Mouse (Mus musculus) ES-E14 (cell line): ENCODE results near the gene Fbxo11.

Experiments used
- CHD2 ChIP-seq: IDR thresholded peaks from 2 replicates; pipeline ENCODE4 v1.6.1; 2014; ENCODE audit warnings: mild to moderate bottlenecking, low read depth, low read length, inconsistent platforms
- HCFC1 ChIP-seq: IDR thresholded peaks from 2 replicates; pipeline ENCODE4 v1.6.1; 2012; ENCODE audit warnings: low read length, inconsistent platforms, borderline replicate concordance; ENCODE audit not compliant: insufficient read depth
- MAFK ChIP-seq: IDR thresholded peaks from 2 replicates; pipeline ENCODE4 v1.6.1; 2014; ENCODE audit warnings: mild to moderate bottlenecking, low read depth, low read length, inconsistent platforms; ENCODE audit not compliant: insufficient read depth
- ZC3H11A ChIP-seq: IDR thresholded peaks from 2 replicates; pipeline ENCODE4 v1.6.1; 2012; ENCODE audit warnings: low read depth, mild to moderate bottlenecking, inconsistent platforms, low read length, borderline replicate concordance
- ZNF384 ChIP-seq: IDR thresholded peaks from 2 replicates; pipeline ENCODE4 v1.6.1; 2012; ENCODE audit warnings: low read depth, low read length, inconsistent platforms

DNA sequence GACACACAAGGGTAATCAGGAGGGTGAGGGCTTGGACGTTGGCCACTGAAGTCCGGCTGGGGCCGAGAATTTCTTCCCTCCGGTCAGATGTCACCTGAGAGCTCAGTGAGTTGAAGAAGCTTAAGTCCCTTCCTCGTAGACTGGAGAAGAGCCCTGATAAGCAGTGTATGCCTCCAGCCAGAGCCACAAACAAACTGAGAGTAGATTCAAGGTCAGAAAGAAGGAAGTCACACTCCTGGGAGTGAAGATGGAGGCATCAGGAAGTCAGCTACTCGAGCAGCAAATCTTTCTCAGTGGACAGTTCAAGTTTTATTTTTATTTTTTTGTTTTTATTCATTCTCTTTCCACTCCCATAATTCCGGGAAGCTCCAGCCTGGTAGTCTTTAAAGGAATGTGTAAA lies 37.5 kb upstream of the Fbxo11 start:
- TF ChIP-seq ZNF384 (no peak), HCFC1 (no peak), CHD2 (no peak), MAFK (no peak), ZC3H11A (no peak)
